In the genomic region with DNA sequence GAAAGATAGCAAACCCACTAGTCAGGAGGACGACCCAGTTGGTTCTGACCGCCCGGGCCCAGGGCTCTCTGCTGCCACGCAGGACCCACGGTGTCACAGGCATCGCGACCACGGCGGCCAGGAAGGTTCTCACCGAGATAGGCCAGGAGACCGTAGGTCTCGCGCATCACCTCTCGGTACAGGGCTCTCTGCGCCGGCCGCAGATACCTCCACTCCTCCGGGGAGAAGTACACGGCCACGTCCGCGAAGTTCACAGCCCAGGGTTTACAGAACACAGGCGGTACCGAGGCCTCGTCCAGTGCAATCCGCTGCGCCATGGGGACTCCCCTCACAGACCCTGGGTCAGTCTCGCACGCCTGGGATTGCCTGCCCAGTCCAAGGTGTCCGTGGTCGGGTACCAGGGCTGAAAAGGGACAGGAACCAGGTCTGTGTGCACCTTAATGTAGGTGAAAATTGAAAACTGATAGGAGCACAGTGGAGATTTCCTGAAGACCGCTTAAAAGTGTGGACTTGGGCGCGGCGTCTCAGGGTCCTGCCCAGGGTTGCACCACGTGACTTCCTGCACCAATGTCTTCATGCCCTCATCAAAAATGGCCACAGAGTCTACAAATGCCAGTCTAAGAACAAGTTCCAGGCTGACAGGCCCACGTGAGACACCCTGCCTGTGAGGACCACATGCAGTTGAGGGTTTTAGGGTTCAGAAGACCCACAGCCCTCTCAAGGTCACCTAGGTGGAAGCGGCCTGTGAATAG, we compare ENCODE assay signal across 8 mouse cellular contexts. TPM values are rescaled to one million over a fixed set of nuclear protein-coding genes. Genes with fewer than 3 reads are reported as not detected.
DNase-seq lines count a peak whose midpoint lies in the region; ATAC-seq lines count a peak whose summit lies in the region.

9130019O22Rik (minus strand) TSS at position 526 of the 752 bp plus-strand sequence.

- ATAC-seq in megakaryocyte, adult 5-6 weeks (ENCODE audit: poor library complexity, severe bottlenecking) = peak; percentile 94

- DNase-seq in adrenal gland, adult (ENCODE audit: inconsistent age in 2 of 2, low spot score in 1 of 2) = peak; percentile 90 to 97
- peak; percentile 94 for DNase-seq in embryo, embryonic 10 days (ENCODE audit: low spot score)
- DNase-seq in gastrocnemius, adult 8-10 months (ENCODE audit: low spot score in 2 of 2) = peak; percentile 82 to 85
- DNase-seq in induced T-regulatory cell, adult 2 months (ENCODE audit: low read depth) = peak; percentile 97
- DNase-seq in left cerebral cortex, adult 8-10 months (ENCODE audit: low spot score in 2 of 2) = peak; percentile 78 to 89
- peak; percentile 93 for DNase-seq in right cerebral cortex, adult 18-20 months
- DNase-seq in urinary bladder, postnatal 14 days (ENCODE audit: low spot score) = peak; percentile 93

RNA-seq across cellular contexts. Expression of gene 9130019O22Rik, which starts in this region (rescaled TPM):
- total RNA-seq in gastrocnemius, adult 8-10 months (2022) = 1 to 10 TPM; 1.5 to 2.5 (median 2.1) TPM
- 1 to 10 TPM; 3.1 to 5.3 (median 4.2) TPM for total RNA-seq in left cerebral cortex, adult 8-10 months (2022)
- total RNA-seq in megakaryocyte, adult 5-6 weeks (2015) = 1.8 TPM in 2 replicates
- total RNA-seq in megakaryocyte, adult 5-6 weeks (2017) = 5.0 TPM in 2 replicates

Comparison
In these comparisons a context has a peak if more than half of its experiments do, and no peak if none do; other contexts are left out.
1. Peak in every context shown above with its lines: DNase-seq and ATAC-seq.